Mouse (Mus musculus): ENCODE results near the gene Gpx7. TPM values are rescaled to one million over a fixed set of nuclear protein-coding genes. Genes with fewer than 3 reads are reported as not detected.
A peak's percentile ranks its signal among the peaks of the same experiment; 100 is the strongest.

The Gpx7 gene
- polyA plus RNA-seq (2014; fragmentation: Nextera tagmentation; extraction: Ambion mirVana) = 38.7 and 39.3 TPM in 2 replicates

DNA sequence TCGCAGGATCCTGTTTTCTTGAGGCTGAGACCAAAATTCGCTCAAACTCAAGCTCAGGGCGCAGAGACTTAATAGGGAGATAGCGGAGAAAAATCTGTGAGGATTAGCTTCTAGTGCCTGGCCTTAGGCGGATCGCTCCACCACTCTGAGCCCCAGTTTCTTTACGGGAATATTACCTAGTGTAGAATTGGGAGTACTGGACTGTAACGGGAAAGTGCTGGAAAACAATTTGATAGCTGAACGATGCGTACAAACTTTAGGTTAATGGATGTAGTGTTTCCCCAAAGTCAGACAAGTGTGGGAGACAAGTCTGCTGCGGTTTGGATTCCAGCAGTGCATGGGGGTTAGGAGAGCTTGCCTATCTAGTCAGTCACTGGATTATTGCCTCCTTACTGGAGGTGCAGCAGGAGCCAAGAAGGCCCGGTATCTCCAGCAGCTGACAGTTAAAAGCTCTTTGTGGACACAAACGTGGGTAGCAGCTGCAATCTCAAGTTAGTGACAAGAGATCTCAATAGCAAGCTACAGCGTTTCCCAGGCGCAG, at the start of gene Gpx7:
Gene Gpx7 (minus strand): TSS at position 101 of the 541 bp plus-strand sequence.
- peak within 1 kb of the TSS; percentile 72 for H3K9ac ChIP-seq (ENCODE audit: low read length)
- no peaks in the 10 kb centered on the region for H3K27me3 ChIP-seq (ENCODE audit: control insufficient read depth, insufficient read depth, low read length)
- DNase-seq (ENCODE audit: low spot score) (no peak), ATAC-seq (replicated peaks; ENCODE audit: low FRiP score) (peak; percentile 16; the same call in 1 of the 2 replicates)
- H3K9me3 ChIP-seq (ENCODE audit: control insufficient read depth, low read length) = no peaks in the 10 kb centered on the region
- H3K4me3 ChIP-seq (ENCODE audit: low read depth, low read length) = peak within 1 kb of the TSS; percentile 34
- H3K4me2 ChIP-seq (ENCODE audit: low read depth, low read length, severe bottlenecking) = peak within 1 kb of the TSS; percentile 77
- H3K27ac ChIP-seq (ENCODE audit: low read depth, low read length) = no peak within 1 kb of the TSS
- WGBS = 8% methylated on average over 15 of the region's 15 CpGs
- no peaks in the 10 kb centered on the region for H3K36me3 ChIP-seq (ENCODE audit: control insufficient read depth, insufficient read depth, low read length)
- H3K4me1 ChIP-seq (replicated peaks; ENCODE audit: control insufficient read depth, insufficient read depth, low read length) = peaks cover 15% of the 10 kb centered on the region

DNA sequence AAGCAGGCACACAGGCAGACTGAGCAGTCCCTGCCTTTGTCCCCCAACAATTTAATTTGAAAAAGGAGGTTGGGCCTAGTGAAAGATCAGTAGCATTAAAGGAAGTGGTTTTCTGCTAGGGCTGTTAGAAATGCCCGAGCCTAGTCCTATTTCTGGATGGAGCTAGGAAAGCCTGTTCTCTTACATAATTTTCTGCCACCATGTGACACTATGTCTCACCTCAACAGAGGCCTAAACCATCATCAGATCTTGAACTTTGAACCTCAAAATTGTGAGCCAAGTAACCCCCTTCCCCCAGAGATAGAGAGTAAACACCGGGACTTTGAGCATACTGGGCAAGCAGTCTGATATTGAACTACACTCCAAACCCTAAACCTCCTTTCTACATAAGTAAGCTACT, 49.3 kb upstream of the Gpx7 start:
- 92% methylated on average over 2 of the region's 2 CpGs for WGBS
- ATAC-seq (replicated peaks; ENCODE audit: low FRiP score) (no peak), DNase-seq (ENCODE audit: low spot score) (no peak)

DNA sequence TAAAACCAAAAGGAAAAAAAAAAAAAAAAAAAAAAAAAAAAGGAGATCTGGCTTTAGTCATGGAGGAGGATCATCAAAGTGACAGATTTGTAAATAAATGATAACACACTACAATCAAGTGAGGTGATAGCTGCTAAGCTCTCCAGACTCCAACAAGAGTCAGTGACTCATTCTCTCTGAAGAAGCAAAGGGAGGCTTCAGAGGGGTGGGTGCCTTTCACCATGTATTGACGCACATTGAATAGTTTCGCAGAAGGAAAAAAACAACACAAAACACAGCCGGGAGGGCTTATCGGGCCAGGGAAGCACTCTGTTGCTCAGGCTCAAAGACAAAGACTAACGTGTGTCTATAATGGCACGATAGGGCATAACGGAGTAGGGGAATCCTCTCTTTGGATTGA, 41.3 kb upstream of the Gpx7 start:
- H3K9me3 ChIP-seq (ENCODE audit: control insufficient read depth, low read length) = no peaks in the 10 kb centered on the region
- no peak for DNase-seq (ENCODE audit: low spot score)
- no peaks in the 10 kb centered on the region for H3K36me3 ChIP-seq (ENCODE audit: control insufficient read depth, insufficient read depth, low read length)
- WGBS = 74% methylated on average over 7 of the region's 7 CpGs
- no peak overlapping the region for H3K4me3 ChIP-seq (ENCODE audit: low read depth, low read length)
- no peak for ATAC-seq (replicated peaks; ENCODE audit: low FRiP score)
- no peak overlapping the region for H3K9ac ChIP-seq (ENCODE audit: low read length)
- no peak overlapping the region for H3K27ac ChIP-seq (ENCODE audit: low read depth, low read length)
- H3K4me2 ChIP-seq (ENCODE audit: low read depth, low read length, severe bottlenecking) = no peak overlapping the region
- H3K4me1 ChIP-seq (replicated peaks; ENCODE audit: control insufficient read depth, insufficient read depth, low read length) = no peaks in the 10 kb centered on the region; the same call in 1 of the 2 replicates
- no peaks in the 10 kb centered on the region for H3K27me3 ChIP-seq (ENCODE audit: control insufficient read depth, insufficient read depth, low read length)

More for the DNA sequence above, 49.3 kb upstream of the Gpx7 start:
- no peaks in the 10 kb centered on the region for H3K36me3 ChIP-seq (ENCODE audit: control insufficient read depth, insufficient read depth, low read length)
- H3K27me3 ChIP-seq (ENCODE audit: control insufficient read depth, insufficient read depth, low read length) = no peaks in the 10 kb centered on the region
- H3K9ac ChIP-seq (ENCODE audit: low read length) = no peak overlapping the region
- no peak overlapping the region for H3K4me3 ChIP-seq (ENCODE audit: low read depth, low read length)
- no peak overlapping the region for H3K4me2 ChIP-seq (ENCODE audit: low read depth, low read length, severe bottlenecking)
- no peaks in the 10 kb centered on the region; the same call in 1 of the 2 replicates for H3K4me1 ChIP-seq (replicated peaks; ENCODE audit: control insufficient read depth, insufficient read depth, low read length)
- no peaks in the 10 kb centered on the region for H3K9me3 ChIP-seq (ENCODE audit: control insufficient read depth, low read length)
- no peak overlapping the region for H3K27ac ChIP-seq (ENCODE audit: low read depth, low read length)

DNA sequence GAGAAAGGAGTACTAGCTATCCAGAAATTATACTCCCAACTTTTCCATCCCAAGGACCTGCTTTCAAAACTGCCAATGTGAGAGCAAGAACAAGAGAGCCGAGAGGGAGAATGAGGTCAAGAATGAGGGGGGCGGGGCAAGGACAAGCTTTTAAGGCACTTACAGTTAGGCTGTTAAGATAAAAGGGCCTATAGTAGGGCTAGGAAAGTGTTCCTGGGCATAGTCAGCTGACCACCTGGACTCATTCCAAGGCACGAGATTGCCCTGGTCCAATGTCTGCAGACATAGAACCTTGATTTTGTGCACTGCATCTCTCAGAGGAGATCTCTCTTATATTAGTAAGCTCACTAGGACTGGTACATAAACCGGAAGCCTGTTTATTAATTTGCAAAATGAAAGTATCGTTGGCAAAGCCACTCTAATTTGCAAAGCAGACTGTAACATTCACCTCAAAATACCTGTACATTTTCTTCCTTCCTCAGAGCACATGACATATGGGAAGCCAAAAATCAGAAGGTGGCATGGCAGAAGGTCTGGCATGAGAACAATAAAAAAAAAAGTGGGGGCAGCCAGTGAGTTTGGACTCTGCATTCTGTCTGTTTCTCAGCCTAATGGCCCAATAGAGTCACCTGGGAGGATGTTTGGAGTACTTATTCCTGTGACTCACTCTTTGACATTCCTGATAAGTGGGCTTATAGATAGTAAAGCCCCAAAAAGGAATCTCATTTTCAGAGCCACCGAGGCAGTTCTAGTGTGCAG, 31.5 kb upstream of the Gpx7 start:
- H3K4me1 ChIP-seq (replicated peaks; ENCODE audit: control insufficient read depth, insufficient read depth, low read length) = peaks cover 9% of the 10 kb centered on the region; the same call in 1 of the 2 replicates
- no peak overlapping the region for H3K27ac ChIP-seq (ENCODE audit: low read depth, low read length)
- no peaks in the 10 kb centered on the region for H3K9me3 ChIP-seq (ENCODE audit: control insufficient read depth, low read length)
- no peaks in the 10 kb centered on the region for H3K36me3 ChIP-seq (ENCODE audit: control insufficient read depth, insufficient read depth, low read length)
- no peak overlapping the region for H3K9ac ChIP-seq (ENCODE audit: low read length)
- no peak overlapping the region for H3K4me3 ChIP-seq (ENCODE audit: low read depth, low read length)
- no peak for ATAC-seq (replicated peaks; ENCODE audit: low FRiP score)
- no peaks in the 10 kb centered on the region for H3K27me3 ChIP-seq (ENCODE audit: control insufficient read depth, insufficient read depth, low read length)
- no peak for DNase-seq (ENCODE audit: low spot score)
- no peak overlapping the region for H3K4me2 ChIP-seq (ENCODE audit: low read depth, low read length, severe bottlenecking)
- WGBS = 80% methylated on average over 6 of the region's 6 CpGs

DNA sequence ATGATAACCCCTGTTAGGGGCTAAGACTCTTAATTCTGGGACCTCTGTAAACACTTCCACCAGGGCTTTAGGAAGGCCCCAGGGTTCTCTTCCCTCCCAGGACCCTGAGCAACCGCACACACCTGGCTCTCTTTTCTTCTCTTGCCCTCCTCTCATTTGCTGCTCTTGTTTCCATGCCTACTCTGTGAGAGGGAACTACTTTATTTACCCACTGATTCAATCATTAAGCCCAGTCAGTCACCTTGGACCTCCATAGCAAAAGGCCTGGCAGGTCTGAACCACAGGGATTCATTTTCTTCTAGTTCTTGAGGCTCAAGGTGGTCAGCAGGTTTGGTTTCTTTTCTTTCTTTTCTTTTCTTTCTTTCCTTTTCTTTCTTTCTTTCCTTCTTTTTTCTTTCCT, 29.5 kb upstream of the Gpx7 start:
- no peaks in the 10 kb centered on the region for H3K27me3 ChIP-seq (ENCODE audit: control insufficient read depth, insufficient read depth, low read length)
- H3K4me3 ChIP-seq (ENCODE audit: low read depth, low read length) = no peak overlapping the region
- no peak overlapping the region for H3K9ac ChIP-seq (ENCODE audit: low read length)
- no peaks in the 10 kb centered on the region for H3K9me3 ChIP-seq (ENCODE audit: control insufficient read depth, low read length)
- DNase-seq (ENCODE audit: low spot score) = no peak
- WGBS = 72% methylated on average over 1 of the region's 1 CpGs
- H3K4me1 ChIP-seq (replicated peaks; ENCODE audit: control insufficient read depth, insufficient read depth, low read length) = peaks cover 23% of the 10 kb centered on the region
- no peaks in the 10 kb centered on the region for H3K36me3 ChIP-seq (ENCODE audit: control insufficient read depth, insufficient read depth, low read length)
- H3K27ac ChIP-seq (ENCODE audit: low read depth, low read length) = no peak overlapping the region
- ATAC-seq (replicated peaks; ENCODE audit: low FRiP score) = no peak
- no peak overlapping the region for H3K4me2 ChIP-seq (ENCODE audit: low read depth, low read length, severe bottlenecking)

DNA sequence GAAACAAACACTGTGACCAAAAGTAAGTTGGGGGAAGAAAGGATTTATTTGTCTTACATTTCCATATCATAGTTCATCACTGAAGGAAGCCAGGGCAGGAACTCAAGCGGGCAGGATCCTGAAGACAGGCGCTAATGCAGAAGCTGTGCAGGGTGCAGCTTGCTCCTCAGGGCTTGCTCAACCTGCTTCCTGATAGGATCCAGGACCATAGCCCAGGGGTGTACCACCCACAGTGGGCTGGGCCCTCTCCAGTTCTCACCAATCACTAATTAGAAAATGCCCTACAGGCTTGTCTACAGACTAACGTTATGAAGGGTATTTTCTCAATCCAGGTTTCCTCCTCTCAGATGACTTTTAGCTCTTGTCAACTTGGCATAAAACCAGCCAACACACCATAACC, 28.9 kb upstream of the Gpx7 start:
- Histone ChIP-seq H3K36me3 (ENCODE audit: control insufficient read depth, insufficient read depth, low read length) (no peaks in the 10 kb centered on the region), H3K4me1 (replicated peaks; ENCODE audit: control insufficient read depth, insufficient read depth, low read length) (peaks cover 26% of the 10 kb centered on the region), H3K27ac (ENCODE audit: low read depth, low read length) (no peak overlapping the region), H3K9ac (ENCODE audit: low read length) (no peak overlapping the region), H3K4me3 (ENCODE audit: low read depth, low read length) (no peak overlapping the region), H3K27me3 (ENCODE audit: control insufficient read depth, insufficient read depth, low read length) (no peaks in the 10 kb centered on the region), H3K9me3 (ENCODE audit: control insufficient read depth, low read length) (no peaks in the 10 kb centered on the region), H3K4me2 (ENCODE audit: low read depth, low read length, severe bottlenecking) (no peak overlapping the region)
- no peak for DNase-seq (ENCODE audit: low spot score)
- 70% methylated on average over 3 of the region's 3 CpGs for WGBS
- no peak for ATAC-seq (replicated peaks; ENCODE audit: low FRiP score)

DNA sequence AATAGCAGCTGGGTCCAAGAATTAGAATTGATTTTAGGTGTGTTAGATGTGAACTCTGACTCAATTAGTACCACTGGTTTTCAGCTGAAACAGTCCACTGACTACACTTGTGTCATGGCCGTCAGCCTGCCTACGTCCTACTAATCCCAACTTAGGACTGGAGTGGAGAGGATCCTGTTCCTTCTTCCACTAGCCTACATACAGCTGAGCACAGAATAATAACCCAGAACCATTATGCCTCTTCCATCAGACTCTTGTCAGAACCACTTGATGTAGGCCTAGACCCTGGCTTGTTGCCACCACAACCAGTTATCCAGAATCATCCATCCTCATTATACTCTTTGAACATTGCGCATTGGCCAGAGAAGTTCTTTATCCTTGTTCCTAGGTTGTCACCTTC, 28.0 kb upstream of the Gpx7 start:
- ATAC-seq (replicated peaks; ENCODE audit: low FRiP score) (no peak), DNase-seq (ENCODE audit: low spot score) (no peak)
- Histone ChIP-seq H3K36me3 (ENCODE audit: control insufficient read depth, insufficient read depth, low read length) (no peaks in the 10 kb centered on the region), H3K9me3 (ENCODE audit: control insufficient read depth, low read length) (no peaks in the 10 kb centered on the region), H3K4me2 (ENCODE audit: low read depth, low read length, severe bottlenecking) (no peak overlapping the region), H3K9ac (ENCODE audit: low read length) (no peak overlapping the region), H3K27me3 (ENCODE audit: control insufficient read depth, insufficient read depth, low read length) (no peaks in the 10 kb centered on the region), H3K4me3 (ENCODE audit: low read depth, low read length) (no peak overlapping the region), H3K4me1 (replicated peaks; ENCODE audit: control insufficient read depth, insufficient read depth, low read length) (peaks cover 28% of the 10 kb centered on the region), H3K27ac (ENCODE audit: low read depth, low read length) (no peak overlapping the region)
- WGBS = 90% methylated on average over 3 of the region's 3 CpGs

DNA sequence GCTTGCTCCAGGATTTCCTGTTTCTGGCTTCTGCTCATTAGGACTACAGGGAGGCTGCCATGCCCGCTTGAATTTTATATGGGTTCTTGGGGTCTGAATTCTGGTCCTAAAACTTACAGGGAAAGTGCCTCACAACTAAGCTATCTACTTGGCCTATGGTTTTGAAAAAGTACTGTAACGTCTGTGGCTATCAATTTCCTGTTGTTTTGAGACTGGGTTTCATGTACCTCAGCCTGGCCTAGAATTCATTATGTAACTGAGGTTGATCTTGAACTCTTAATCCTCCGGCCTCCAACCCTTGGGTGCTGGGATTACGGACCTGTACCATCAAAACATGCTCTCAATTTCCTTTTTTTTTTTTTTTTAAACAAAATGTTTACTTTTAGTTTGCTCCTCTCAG, 27.5 kb upstream of the Gpx7 start:
- 84% methylated on average over 4 of the region's 4 CpGs for WGBS
- H3K4me1 ChIP-seq (replicated peaks; ENCODE audit: control insufficient read depth, insufficient read depth, low read length) = peaks cover 28% of the 10 kb centered on the region
- H3K27ac ChIP-seq (ENCODE audit: low read depth, low read length) = no peak overlapping the region
- ATAC-seq (replicated peaks; ENCODE audit: low FRiP score) (no peak), DNase-seq (ENCODE audit: low spot score) (no peak)
- H3K4me2 ChIP-seq (ENCODE audit: low read depth, low read length, severe bottlenecking) = no peak overlapping the region
- H3K9me3 ChIP-seq (ENCODE audit: control insufficient read depth, low read length) = no peaks in the 10 kb centered on the region
- H3K36me3 ChIP-seq (ENCODE audit: control insufficient read depth, insufficient read depth, low read length) = no peaks in the 10 kb centered on the region
- H3K27me3 ChIP-seq (ENCODE audit: control insufficient read depth, insufficient read depth, low read length) = no peaks in the 10 kb centered on the region
- no peak overlapping the region for H3K4me3 ChIP-seq (ENCODE audit: low read depth, low read length)
- H3K9ac ChIP-seq (ENCODE audit: low read length) = no peak overlapping the region

DNA sequence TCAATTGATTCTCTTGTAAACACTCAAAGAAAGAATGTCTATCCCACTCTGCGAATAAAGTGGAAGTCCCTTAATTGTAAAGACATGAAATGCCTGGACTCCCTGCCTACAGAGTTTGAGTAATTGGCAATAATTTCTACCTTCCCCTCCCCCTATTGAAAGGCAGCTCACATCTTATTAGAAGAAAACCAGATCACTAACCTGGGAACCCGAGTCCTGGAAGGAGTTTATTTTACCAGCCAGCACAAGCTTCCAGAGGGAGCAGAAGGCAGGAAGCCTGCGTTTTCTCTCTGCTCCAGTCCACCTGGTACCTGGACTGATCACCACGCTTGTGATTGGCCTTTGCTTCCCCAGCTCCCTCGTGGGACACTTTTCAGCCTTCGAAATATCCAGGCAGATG, 26.6 kb upstream of the Gpx7 start:
- DNase-seq (ENCODE audit: low spot score) (no peak), ATAC-seq (replicated peaks; ENCODE audit: low FRiP score) (no peak)
- no peak overlapping the region for H3K4me3 ChIP-seq (ENCODE audit: low read depth, low read length)
- peaks cover 28% of the 10 kb centered on the region for H3K4me1 ChIP-seq (replicated peaks; ENCODE audit: control insufficient read depth, insufficient read depth, low read length)
- no peak overlapping the region for H3K4me2 ChIP-seq (ENCODE audit: low read depth, low read length, severe bottlenecking)
- no peaks in the 10 kb centered on the region for H3K36me3 ChIP-seq (ENCODE audit: control insufficient read depth, insufficient read depth, low read length)
- no peak overlapping the region for H3K9ac ChIP-seq (ENCODE audit: low read length)
- H3K27ac ChIP-seq (ENCODE audit: low read depth, low read length) = peak overlapping the region; percentile 8; the same call in 1 of the 2 replicates
- H3K27me3 ChIP-seq (ENCODE audit: control insufficient read depth, insufficient read depth, low read length) = no peaks in the 10 kb centered on the region
- 22% methylated on average over 6 of the region's 6 CpGs for WGBS
- H3K9me3 ChIP-seq (ENCODE audit: control insufficient read depth, low read length) = no peaks in the 10 kb centered on the region

All from forebrain, embryonic 11.5 days (tissue).